Mouse (Mus musculus): Measurements from ENCODE around the gene Bpifb6. TPM values are rescaled to one million over a fixed set of nuclear protein-coding genes. Genes with fewer than 3 reads are reported as not detected.

Gene Bpifb6
- polyA plus RNA-seq, 1 experiment from 2014 or later = not detected

DNA sequence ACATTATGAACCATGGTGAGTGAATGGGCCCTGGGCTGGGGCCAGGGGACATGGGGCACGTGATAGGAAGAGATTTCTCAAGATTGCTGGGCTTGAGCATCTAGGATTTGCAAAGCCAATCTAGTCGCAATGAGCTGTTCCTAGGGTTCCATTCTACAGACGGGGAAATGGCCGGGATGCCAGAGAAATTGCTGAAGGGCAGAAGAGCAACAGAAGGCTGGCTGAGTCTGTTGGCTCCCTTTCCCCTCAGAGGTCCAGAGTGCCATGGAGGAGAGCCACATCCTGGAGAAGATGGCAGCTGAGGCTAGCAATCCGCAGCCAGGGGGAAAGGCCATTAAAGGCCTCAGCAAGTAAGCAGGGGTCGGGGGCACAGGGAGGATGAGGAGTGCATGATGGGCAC is 2.5 kb downstream of the Bpifb6 start:
- no peak overlapping the region for H3K4me2 ChIP-seq (ENCODE audit: low read length)
- no peaks in the 10 kb centered on the region for H3K27me3 ChIP-seq (replicated peaks; ENCODE audit: control insufficient read depth, insufficient read depth, low read length)
- H3K4me1 ChIP-seq (replicated peaks; ENCODE audit: control insufficient read depth, insufficient read depth, low read length) = no peaks in the 10 kb centered on the region
- no peak overlapping the region for H3K9ac ChIP-seq (replicated peaks; ENCODE audit: low read depth, low read length)
- H3K4me3 ChIP-seq (replicated peaks; ENCODE audit: low read length) = no peak overlapping the region
- 84% methylated on average over 6 of the region's 6 CpGs for WGBS
- no peak for ATAC-seq
- no peaks in the 10 kb centered on the region for H3K36me3 ChIP-seq (ENCODE audit: control insufficient read depth, insufficient read depth)
- no peaks in the 10 kb centered on the region for H3K9me3 ChIP-seq (ENCODE audit: control insufficient read depth, low read length)
- no peak overlapping the region for H3K27ac ChIP-seq (ENCODE audit: low read length)

- Histone ChIP-seq H3K9me3 (ENCODE audit: control insufficient read depth, low read length) (no peaks in the 10 kb centered on the region), H3K4me1 (replicated peaks; ENCODE audit: control insufficient read depth, insufficient read depth, low read length) (no peaks in the 10 kb centered on the region), H3K9ac (replicated peaks; ENCODE audit: low read depth, low read length) (no peak overlapping the region), H3K4me2 (ENCODE audit: low read length) (no peak overlapping the region), H3K27ac (ENCODE audit: low read length) (no peak overlapping the region), H3K4me3 (replicated peaks; ENCODE audit: low read length) (no peak overlapping the region), H3K36me3 (ENCODE audit: control insufficient read depth, insufficient read depth) (no peaks in the 10 kb centered on the region), H3K27me3 (replicated peaks; ENCODE audit: control insufficient read depth, insufficient read depth, low read length) (no peaks in the 10 kb centered on the region)
- ATAC-seq = no peak
- WGBS = 87% methylated on average over 4 of the region's 4 CpGs
Observed at GRCm38 (mm10) chr2:153906626-153907025, 6.4 kb downstream of the Bpifb6 start.

GRCm38 (mm10) chr2:153914151-153914550 is 14.0 kb downstream of the Bpifb6 start:
- Histone ChIP-seq H3K4me3 (replicated peaks; ENCODE audit: low read length) (no peak overlapping the region), H3K27ac (ENCODE audit: low read length) (no peak overlapping the region), H3K4me1 (replicated peaks; ENCODE audit: control insufficient read depth, insufficient read depth, low read length) (peaks cover 3% of the 10 kb centered on the region; the same call in 1 of the 2 replicates), H3K9ac (replicated peaks; ENCODE audit: low read depth, low read length) (no peak overlapping the region), H3K27me3 (replicated peaks; ENCODE audit: control insufficient read depth, insufficient read depth, low read length) (no peaks in the 10 kb centered on the region), H3K9me3 (ENCODE audit: control insufficient read depth, low read length) (no peaks in the 10 kb centered on the region), H3K4me2 (ENCODE audit: low read length) (no peak overlapping the region), H3K36me3 (ENCODE audit: control insufficient read depth, insufficient read depth) (no peaks in the 10 kb centered on the region)
- 37% methylated on average over 5 of the region's 5 CpGs for WGBS
- ATAC-seq = no peak

DNA sequence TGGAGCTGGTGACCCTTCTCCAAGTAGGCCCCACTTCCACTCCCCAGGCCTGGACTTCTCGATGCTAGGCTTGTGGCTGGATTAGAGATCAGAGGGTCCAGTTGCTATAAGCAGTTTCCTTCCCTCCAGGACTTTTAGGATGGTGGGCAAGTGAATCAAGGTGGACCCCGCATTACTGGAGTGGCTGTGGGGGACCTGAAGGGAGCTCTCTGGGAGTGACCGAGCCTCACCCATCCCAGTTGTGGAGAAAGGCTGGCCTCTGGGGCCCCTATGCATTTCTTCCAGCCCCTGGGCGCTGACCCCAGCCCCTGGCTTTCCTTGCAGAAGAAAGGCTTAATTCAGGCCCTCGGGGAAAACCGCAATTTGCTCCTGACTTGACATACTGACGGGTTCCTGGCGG is 17.7 kb downstream of the Bpifb6 start, which contains the start of gene Bpifb3:
Gene Bpifb3 (plus strand): TSS at position 301 of the 400 bp plus-strand sequence.
- H3K9ac ChIP-seq (replicated peaks; ENCODE audit: low read depth, low read length) = no peak within 1 kb of the TSS
- H3K27me3 ChIP-seq (replicated peaks; ENCODE audit: control insufficient read depth, insufficient read depth, low read length) = no peaks in the 10 kb centered on the region
- 48% methylated on average over 8 of the region's 8 CpGs for WGBS
- ATAC-seq = no peak
- no peak within 1 kb of the TSS for H3K4me3 ChIP-seq (replicated peaks; ENCODE audit: low read length)
- H3K36me3 ChIP-seq (ENCODE audit: control insufficient read depth, insufficient read depth) = no peaks in the 10 kb centered on the region
- no peak within 1 kb of the TSS for H3K4me2 ChIP-seq (ENCODE audit: low read length)
- peaks cover 3% of the 10 kb centered on the region; the same call in 1 of the 2 replicates for H3K4me1 ChIP-seq (replicated peaks; ENCODE audit: control insufficient read depth, insufficient read depth, low read length)
- H3K9me3 ChIP-seq (ENCODE audit: control insufficient read depth, low read length) = no peaks in the 10 kb centered on the region
- no peak within 1 kb of the TSS for H3K27ac ChIP-seq (ENCODE audit: low read length)

DNA sequence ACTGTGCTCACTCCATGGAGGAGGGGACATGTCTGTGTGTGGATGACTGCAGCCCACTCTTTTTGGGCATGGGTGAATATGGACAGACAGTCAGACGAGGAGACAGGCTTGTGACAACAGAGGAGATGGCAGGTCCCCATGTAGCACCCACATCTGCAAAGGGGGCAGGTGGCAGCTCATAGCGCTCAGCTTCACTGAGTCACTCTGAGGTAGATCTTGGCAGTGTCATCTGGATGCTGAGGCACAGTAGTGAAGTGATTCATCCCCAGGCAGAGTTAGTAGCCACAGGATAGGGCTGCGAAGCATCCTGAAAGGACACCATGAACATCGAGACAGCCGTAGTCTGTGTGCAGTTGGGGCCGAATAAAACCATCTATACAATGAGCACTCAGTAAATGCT is 21.1 kb downstream of the Bpifb6 start:
- Histone ChIP-seq H3K9ac (replicated peaks; ENCODE audit: low read depth, low read length) (no peak overlapping the region), H3K4me3 (replicated peaks; ENCODE audit: low read length) (no peak overlapping the region), H3K9me3 (ENCODE audit: control insufficient read depth, low read length) (no peaks in the 10 kb centered on the region), H3K4me2 (ENCODE audit: low read length) (no peak overlapping the region), H3K27me3 (replicated peaks; ENCODE audit: control insufficient read depth, insufficient read depth, low read length) (no peaks in the 10 kb centered on the region), H3K4me1 (replicated peaks; ENCODE audit: control insufficient read depth, insufficient read depth, low read length) (no peaks in the 10 kb centered on the region), H3K27ac (ENCODE audit: low read length) (no peak overlapping the region), H3K36me3 (ENCODE audit: control insufficient read depth, insufficient read depth) (no peaks in the 10 kb centered on the region)
- 84% methylated on average over 6 of the region's 6 CpGs for WGBS
- no peak for ATAC-seq

- no peaks in the 10 kb centered on the region for H3K4me1 ChIP-seq (replicated peaks; ENCODE audit: control insufficient read depth, insufficient read depth, low read length)
- WGBS = 40% methylated on average over 3 of the region's 3 CpGs
- no peak for ATAC-seq
- no peaks in the 10 kb centered on the region for H3K27me3 ChIP-seq (replicated peaks; ENCODE audit: control insufficient read depth, insufficient read depth, low read length)
- H3K4me3 ChIP-seq (replicated peaks; ENCODE audit: low read length) = no peak overlapping the region
- H3K9me3 ChIP-seq (ENCODE audit: control insufficient read depth, low read length) = no peaks in the 10 kb centered on the region
- no peak overlapping the region for H3K27ac ChIP-seq (ENCODE audit: low read length)
- H3K36me3 ChIP-seq (ENCODE audit: control insufficient read depth, insufficient read depth) = no peaks in the 10 kb centered on the region
- no peak overlapping the region for H3K9ac ChIP-seq (replicated peaks; ENCODE audit: low read depth, low read length)
- no peak overlapping the region for H3K4me2 ChIP-seq (ENCODE audit: low read length)
Observed at GRCm38 (mm10) chr2:153929871-153930413, 29.8 kb downstream of the Bpifb6 start.

- Histone ChIP-seq H3K27ac (ENCODE audit: low read length) (no peak overlapping the region), H3K4me2 (ENCODE audit: low read length) (no peak overlapping the region), H3K9ac (replicated peaks; ENCODE audit: low read depth, low read length) (no peak overlapping the region), H3K9me3 (ENCODE audit: control insufficient read depth, low read length) (no peaks in the 10 kb centered on the region), H3K36me3 (ENCODE audit: control insufficient read depth, insufficient read depth) (no peaks in the 10 kb centered on the region), H3K4me1 (replicated peaks; ENCODE audit: control insufficient read depth, insufficient read depth, low read length) (no peaks in the 10 kb centered on the region), H3K4me3 (replicated peaks; ENCODE audit: low read length) (no peak overlapping the region), H3K27me3 (replicated peaks; ENCODE audit: control insufficient read depth, insufficient read depth, low read length) (no peaks in the 10 kb centered on the region)
- ATAC-seq = peak; percentile 64; the same call in 1 of the 2 replicates
- 46% methylated on average over 6 of the region's 6 CpGs for WGBS
Observed at GRCm38 (mm10) chr2:153931125-153931524, 30.9 kb downstream of the Bpifb6 start.

- H3K4me3 ChIP-seq (replicated peaks; ENCODE audit: low read length) = no peak overlapping the region
- H3K27me3 ChIP-seq (replicated peaks; ENCODE audit: control insufficient read depth, insufficient read depth, low read length) = no peaks in the 10 kb centered on the region
- H3K27ac ChIP-seq (ENCODE audit: low read length) = no peak overlapping the region
- 67% methylated on average over 6 of the region's 6 CpGs for WGBS
- H3K9me3 ChIP-seq (ENCODE audit: control insufficient read depth, low read length) = no peaks in the 10 kb centered on the region
- H3K9ac ChIP-seq (replicated peaks; ENCODE audit: low read depth, low read length) = no peak overlapping the region
- H3K4me1 ChIP-seq (replicated peaks; ENCODE audit: control insufficient read depth, insufficient read depth, low read length) = no peaks in the 10 kb centered on the region
- no peaks in the 10 kb centered on the region for H3K36me3 ChIP-seq (ENCODE audit: control insufficient read depth, insufficient read depth)
- ATAC-seq = no peak
- H3K4me2 ChIP-seq (ENCODE audit: low read length) = no peak overlapping the region
Observed at GRCm38 (mm10) chr2:153933311-153933710, 33.1 kb downstream of the Bpifb6 start.

GRCm38 (mm10) chr2:153935348-153935747 is 35.2 kb downstream of the Bpifb6 start:
- H3K4me2 ChIP-seq (ENCODE audit: low read length) = no peak overlapping the region
- H3K4me1 ChIP-seq (replicated peaks; ENCODE audit: control insufficient read depth, insufficient read depth, low read length) = no peaks in the 10 kb centered on the region
- no peak overlapping the region for H3K9ac ChIP-seq (replicated peaks; ENCODE audit: low read depth, low read length)
- H3K9me3 ChIP-seq (ENCODE audit: control insufficient read depth, low read length) = no peaks in the 10 kb centered on the region
- 92% methylated on average over 6 of the region's 6 CpGs for WGBS
- no peak overlapping the region for H3K27ac ChIP-seq (ENCODE audit: low read length)
- ATAC-seq = no peak
- no peak overlapping the region for H3K4me3 ChIP-seq (replicated peaks; ENCODE audit: low read length)
- no peaks in the 10 kb centered on the region for H3K27me3 ChIP-seq (replicated peaks; ENCODE audit: control insufficient read depth, insufficient read depth, low read length)
- H3K36me3 ChIP-seq (ENCODE audit: control insufficient read depth, insufficient read depth) = no peaks in the 10 kb centered on the region

DNA sequence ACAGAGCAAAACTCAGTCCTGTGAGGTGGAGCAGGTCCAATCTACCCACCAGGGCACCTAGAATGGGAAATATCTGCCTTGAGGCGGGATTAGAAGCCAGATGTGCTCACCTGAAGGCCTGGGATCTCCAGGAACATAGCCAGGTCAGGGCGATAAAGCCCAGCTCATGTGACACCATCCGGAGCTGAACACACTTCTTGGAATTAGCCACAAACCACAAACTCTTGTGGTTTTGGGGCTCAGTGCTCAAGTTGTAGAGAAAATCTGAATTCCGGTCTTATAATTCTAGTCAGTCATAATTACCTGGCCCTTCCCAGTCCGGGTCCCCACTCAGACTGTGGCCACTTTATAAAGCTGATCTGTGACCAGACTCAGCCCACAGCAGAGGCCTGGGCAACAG is 37.7 kb downstream of the Bpifb6 start, which contains the start of gene Bpifb4:
Gene Bpifb4 (plus strand): TSS at position 370 of the 400 bp plus-strand sequence.
- Histone ChIP-seq H3K4me2 (ENCODE audit: low read length) (no peak within 1 kb of the TSS), H3K9ac (replicated peaks; ENCODE audit: low read depth, low read length) (no peak within 1 kb of the TSS), H3K27ac (ENCODE audit: low read length) (no peak within 1 kb of the TSS), H3K9me3 (ENCODE audit: control insufficient read depth, low read length) (no peaks in the 10 kb centered on the region), H3K4me1 (replicated peaks; ENCODE audit: control insufficient read depth, insufficient read depth, low read length) (no peaks in the 10 kb centered on the region), H3K27me3 (replicated peaks; ENCODE audit: control insufficient read depth, insufficient read depth, low read length) (no peaks in the 10 kb centered on the region), H3K36me3 (ENCODE audit: control insufficient read depth, insufficient read depth) (no peaks in the 10 kb centered on the region), H3K4me3 (replicated peaks; ENCODE audit: low read length) (no peak within 1 kb of the TSS)
- 88% methylated on average over 5 of the region's 5 CpGs for WGBS
- ATAC-seq = no peak
